Mouse (Mus musculus): Measurements from ENCODE around the gene Rbm42. TPM values are rescaled to one million over a fixed set of nuclear protein-coding genes. Genes with fewer than 3 reads are reported as not detected.

Rbm42 gene
- total and polyA plus RNA-seq, 2 experiments: 17.1 to 36.7 TPM

GRCm38 (mm10) chr7:30633762-30634412 lies 16.2 kb downstream of the Rbm42 start:
- no peak overlapping the region for H3K4me3 ChIP-seq (ENCODE audit: insufficient read depth, low read depth, low read length)
- WGBS: 15% methylated on average over 27 of the region's 27 CpGs

GRCm38 (mm10) chr7:30629013-30629412 lies 21.1 kb downstream of the Rbm42 start:
- H3K79me2 ChIP-seq (ENCODE audit: control insufficient read depth, insufficient read depth, low read length): peaks cover 17% of the 10 kb centered on the region
- peaks cover 4% of the 10 kb centered on the region; the same call in 1 of the 2 replicates for H3K36me3 ChIP-seq (ENCODE audit: control insufficient read depth, insufficient read depth, low read length)
- DNase-seq (ENCODE audit: extremely low read depth, low read depth, low spot score): no peak
- no peak overlapping the region for H3K27ac ChIP-seq (replicated peaks; ENCODE audit: insufficient read depth, low read depth, low read length)
- no peak overlapping the region for H3K4me3 ChIP-seq (ENCODE audit: insufficient read depth, low read depth, low read length)
- peaks cover 8% of the 10 kb centered on the region; the same call in 1 of the 2 replicates for H3K27me3 ChIP-seq (ENCODE audit: control insufficient read depth, insufficient read depth, low read length)
- H3K9ac ChIP-seq (ENCODE audit: low read depth, low read length): no peak overlapping the region
- TF ChIP-seq CTCF (IDR thresholded peaks at IDR 0.05; ENCODE audit: low read depth, low read length) (no peak), POLR2A (IDR thresholded peaks at IDR 0.05; ENCODE audit: extremely low read depth, insufficient read depth, low read length) (no peak)
- peaks cover 4% of the 10 kb centered on the region for H3K4me1 ChIP-seq (ENCODE audit: control insufficient read depth, insufficient read depth, low read length)

More at GRCm38 (mm10) chr7:30633762-30634412, 16.2 kb downstream of the Rbm42 start:
- H3K9ac ChIP-seq (ENCODE audit: low read depth, low read length): no peak overlapping the region
- DNase-seq (ENCODE audit: extremely low read depth, low read depth, low spot score): no peak
- no peaks in the 10 kb centered on the region for H3K4me1 ChIP-seq (ENCODE audit: control insufficient read depth, insufficient read depth, low read length)
- TF ChIP-seq CTCF (IDR thresholded peaks at IDR 0.05; ENCODE audit: low read depth, low read length) (no peak), POLR2A (IDR thresholded peaks at IDR 0.05; ENCODE audit: extremely low read depth, insufficient read depth, low read length) (no peak)
- H3K36me3 ChIP-seq (ENCODE audit: control insufficient read depth, insufficient read depth, low read length): no peaks in the 10 kb centered on the region
- no peaks in the 10 kb centered on the region for H3K79me2 ChIP-seq (ENCODE audit: control insufficient read depth, insufficient read depth, low read length)
- no peak overlapping the region for H3K27ac ChIP-seq (replicated peaks; ENCODE audit: insufficient read depth, low read depth, low read length)
- H3K27me3 ChIP-seq (ENCODE audit: control insufficient read depth, insufficient read depth, low read length): peaks cover 11% of the 10 kb centered on the region; the same call in 1 of the 2 replicates

GRCm38 (mm10) chr7:30626647-30627046 lies 23.5 kb downstream of the Rbm42 start:
- Histone ChIP-seq H3K4me3 (ENCODE audit: insufficient read depth, low read depth, low read length) (no peak overlapping the region), H3K79me2 (ENCODE audit: control insufficient read depth, insufficient read depth, low read length) (peaks cover 25% of the 10 kb centered on the region), H3K27me3 (ENCODE audit: control insufficient read depth, insufficient read depth, low read length) (no peaks in the 10 kb centered on the region), H3K36me3 (ENCODE audit: control insufficient read depth, insufficient read depth, low read length) (peaks cover 18% of the 10 kb centered on the region; the same call in 1 of the 2 replicates), H3K4me1 (ENCODE audit: control insufficient read depth, insufficient read depth, low read length) (peaks cover 7% of the 10 kb centered on the region), H3K9ac (ENCODE audit: low read depth, low read length) (no peak overlapping the region), H3K27ac (replicated peaks; ENCODE audit: insufficient read depth, low read depth, low read length) (no peak overlapping the region)
- DNase-seq (ENCODE audit: extremely low read depth, low read depth, low spot score): no peak
- WGBS: 88% methylated on average over 5 of the region's 5 CpGs
- TF ChIP-seq CTCF (IDR thresholded peaks at IDR 0.05; ENCODE audit: low read depth, low read length) (no peak), POLR2A (IDR thresholded peaks at IDR 0.05; ENCODE audit: extremely low read depth, insufficient read depth, low read length) (no peak)

- DNase-seq (ENCODE audit: extremely low read depth, low read depth, low spot score): peak; percentile 90
- H3K4me1 ChIP-seq (ENCODE audit: control insufficient read depth, insufficient read depth, low read length): peaks cover 12% of the 10 kb centered on the region
- WGBS: under 1% methylated on average over 44 of the region's 44 CpGs
- peak within 1 kb of the TSS; percentile 97 for H3K9ac ChIP-seq (ENCODE audit: low read depth, low read length)
- peak within 1 kb of the TSS; percentile 99 for H3K27ac ChIP-seq (replicated peaks; ENCODE audit: insufficient read depth, low read depth, low read length)
- no peaks in the 10 kb centered on the region for H3K27me3 ChIP-seq (ENCODE audit: control insufficient read depth, insufficient read depth, low read length)
- TF ChIP-seq POLR2A (IDR thresholded peaks at IDR 0.05; ENCODE audit: extremely low read depth, insufficient read depth, low read length): peak; percentile 52; the same call in 1 of the 2 replicates
- no peak for TF ChIP-seq CTCF (IDR thresholded peaks at IDR 0.05; ENCODE audit: low read depth, low read length)
- H3K36me3 ChIP-seq (ENCODE audit: control insufficient read depth, insufficient read depth, low read length): peaks cover 22% of the 10 kb centered on the region
- peaks cover 25% of the 10 kb centered on the region for H3K79me2 ChIP-seq (ENCODE audit: control insufficient read depth, insufficient read depth, low read length)
- H3K4me3 ChIP-seq (ENCODE audit: insufficient read depth, low read depth, low read length): peak within 1 kb of the TSS; percentile 97
Observed at GRCm38 (mm10) chr7:30625530-30626384, 24.4 kb downstream of the Rbm42 start, which contains the start of gene Cox6b1. Gene Cox6b1, minus strand, starts transcription at chr7:30626151.

- Histone ChIP-seq H3K4me1 (ENCODE audit: control insufficient read depth, insufficient read depth, low read length) (peaks cover 8% of the 10 kb centered on the region), H3K9ac (ENCODE audit: low read depth, low read length) (no peak overlapping the region), H3K27me3 (ENCODE audit: control insufficient read depth, insufficient read depth, low read length) (no peaks in the 10 kb centered on the region), H3K27ac (replicated peaks; ENCODE audit: insufficient read depth, low read depth, low read length) (no peak overlapping the region), H3K79me2 (ENCODE audit: control insufficient read depth, insufficient read depth, low read length) (peaks cover 8% of the 10 kb centered on the region; the same call in 1 of the 2 replicates), H3K36me3 (ENCODE audit: control insufficient read depth, insufficient read depth, low read length) (peaks cover 39% of the 10 kb centered on the region), H3K4me3 (ENCODE audit: insufficient read depth, low read depth, low read length) (no peak overlapping the region)
- DNase-seq (ENCODE audit: extremely low read depth, low read depth, low spot score): no peak
- WGBS: 82% methylated on average over 3 of the region's 3 CpGs
- TF ChIP-seq POLR2A (IDR thresholded peaks at IDR 0.05; ENCODE audit: extremely low read depth, insufficient read depth, low read length): no peak
- TF ChIP-seq CTCF (IDR thresholded peaks at IDR 0.05; ENCODE audit: low read depth, low read length): peak; percentile 62; the same call in 1 of the 2 replicates
Observed at GRCm38 (mm10) chr7:30619202-30619601, 30.9 kb downstream of the Rbm42 start.
